Mouse (Mus musculus) urinary bladder, postnatal 14 days (tissue): ENCODE measurements around the gene AI481877.

Source experiments
- DNase-seq: peaks from one replicate; pipeline ENCODE4 v3.0.0; 2021; ENCODE audit warnings: low spot score

The AI481877 gene

GRCm38 (mm10) chr4:59125053-59125452 lies 13.7 kb downstream of the AI481877 start:
- no peak for DNase-seq

- no peak for DNase-seq
Observed at GRCm38 (mm10) chr4:59123557-59123956, 15.2 kb downstream of the AI481877 start.

DNA sequence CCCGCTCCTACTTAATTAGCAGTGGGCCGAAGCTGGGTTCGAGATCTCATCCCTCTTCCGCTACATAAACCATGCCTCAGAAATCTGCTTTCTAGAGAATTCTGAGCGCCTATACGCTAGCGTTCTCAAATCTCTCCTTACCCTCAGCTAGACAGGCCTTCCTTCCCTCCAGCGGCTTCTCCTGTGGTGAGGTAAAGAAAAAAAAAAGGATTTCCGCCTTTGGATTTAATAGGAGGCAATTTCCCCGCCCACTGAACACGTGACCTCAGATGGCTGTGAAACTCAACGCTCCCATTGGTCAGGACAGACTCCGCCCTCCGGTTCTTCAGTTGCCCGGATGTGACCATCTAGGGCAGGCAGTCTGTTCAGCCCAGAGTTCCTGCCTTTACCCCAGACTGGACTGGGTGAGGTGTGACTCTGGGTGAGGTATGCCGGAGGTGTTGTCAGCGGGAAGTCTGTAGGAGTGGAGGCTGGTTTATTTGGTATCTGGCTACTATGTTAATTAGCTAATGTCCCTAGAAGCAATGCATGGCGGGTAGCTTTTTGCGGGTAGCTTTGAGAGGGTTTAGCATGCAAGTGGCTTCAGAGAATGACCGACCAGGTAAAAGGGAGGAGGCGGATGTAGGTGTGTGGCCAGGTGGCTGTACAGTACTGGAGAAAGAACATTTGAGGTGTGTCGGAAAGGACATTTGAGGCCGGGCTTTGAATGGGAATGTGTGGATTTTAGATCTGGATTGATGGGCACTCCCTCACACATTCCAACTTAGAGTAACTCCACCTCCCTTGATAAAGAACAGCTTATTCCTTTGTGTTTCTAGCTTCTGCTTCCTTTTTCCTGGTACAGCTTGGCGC lies 20.9 kb downstream of the AI481877 start:
- DNase-seq, result no peak

DNA sequence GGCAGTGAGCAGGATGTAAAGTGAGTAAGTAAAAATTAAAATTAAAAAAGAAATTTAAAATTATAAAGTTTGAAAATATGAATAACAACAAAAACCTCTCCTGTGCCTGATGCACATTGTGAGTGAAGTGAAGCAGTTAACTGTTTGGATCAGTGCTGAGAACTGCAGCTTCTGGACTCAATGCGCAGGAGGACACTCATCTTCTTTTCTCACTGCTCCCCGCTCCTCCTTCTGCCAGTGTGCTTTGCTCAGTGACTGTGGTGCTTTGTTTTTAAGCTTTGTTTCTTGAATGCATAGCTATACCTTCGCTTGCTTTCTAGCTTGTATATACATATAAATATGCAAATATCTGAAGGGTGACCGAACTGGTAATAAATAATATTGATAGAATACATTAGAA lies 30.1 kb downstream of the AI481877 start:
- no peak for DNase-seq

- no peak for DNase-seq
Observed at GRCm38 (mm10) chr4:59107886-59108285, 30.9 kb downstream of the AI481877 start.

- DNase-seq, result no peak
Observed at GRCm38 (mm10) chr4:59106661-59107060, 32.1 kb downstream of the AI481877 start.

DNA sequence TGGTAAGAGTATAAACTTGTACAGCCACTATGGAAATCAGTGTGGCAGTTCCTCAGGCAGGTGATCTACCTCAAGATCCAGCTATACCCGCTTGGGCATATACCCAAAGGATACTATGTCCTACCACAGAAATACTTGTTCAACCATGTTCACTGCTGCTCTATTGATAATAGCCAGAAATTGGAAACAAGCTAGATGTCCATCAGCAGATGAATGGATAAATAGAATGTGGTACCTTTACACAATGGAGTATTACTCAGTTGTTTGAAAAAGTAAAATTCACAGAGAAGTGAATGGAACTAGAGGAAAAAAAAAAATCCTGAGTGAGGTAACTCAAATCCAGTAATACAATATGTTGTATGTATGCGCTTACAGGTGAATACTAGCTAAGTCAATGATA lies 34.6 kb downstream of the AI481877 start:
- no peak for DNase-seq

DNA sequence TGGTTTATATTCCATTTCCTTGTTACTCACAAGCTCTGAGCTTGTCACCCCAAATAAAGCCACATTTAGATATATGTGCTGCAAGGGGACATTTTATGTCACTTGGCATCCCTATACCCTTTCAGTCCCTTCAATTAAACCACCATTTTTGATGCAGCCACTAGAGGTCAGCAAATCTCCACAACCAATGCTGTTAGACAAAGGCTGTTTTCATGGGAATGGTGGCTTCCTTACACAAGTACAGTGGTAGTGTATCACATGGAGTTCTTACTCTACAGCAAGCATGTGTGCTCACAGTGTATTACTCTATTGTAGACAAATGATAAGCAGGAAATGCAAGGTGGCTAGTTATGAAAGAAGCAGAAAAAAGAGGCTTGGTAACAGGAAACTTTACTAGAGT lies 42.4 kb downstream of the AI481877 start:
- DNase-seq, result peak; percentile 80

DNA sequence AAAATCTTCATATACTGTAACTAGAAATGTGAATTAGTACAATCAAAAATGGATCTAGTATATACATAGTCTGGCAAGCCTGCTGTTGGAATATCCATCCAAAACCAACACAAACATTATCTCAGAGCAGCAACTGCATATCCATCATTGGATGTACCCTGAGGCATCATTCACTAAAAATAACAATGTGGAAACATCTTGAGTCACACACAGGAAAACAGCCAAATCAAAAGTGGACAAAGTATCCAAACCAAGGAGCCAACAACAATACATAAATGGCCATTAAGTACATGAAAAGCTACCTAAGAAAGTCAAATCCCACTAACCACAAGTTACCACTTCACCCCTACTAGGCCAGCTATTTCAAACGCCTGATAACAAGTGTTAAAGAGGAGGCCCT lies 49.4 kb downstream of the AI481877 start:
- no peak for DNase-seq

DNA sequence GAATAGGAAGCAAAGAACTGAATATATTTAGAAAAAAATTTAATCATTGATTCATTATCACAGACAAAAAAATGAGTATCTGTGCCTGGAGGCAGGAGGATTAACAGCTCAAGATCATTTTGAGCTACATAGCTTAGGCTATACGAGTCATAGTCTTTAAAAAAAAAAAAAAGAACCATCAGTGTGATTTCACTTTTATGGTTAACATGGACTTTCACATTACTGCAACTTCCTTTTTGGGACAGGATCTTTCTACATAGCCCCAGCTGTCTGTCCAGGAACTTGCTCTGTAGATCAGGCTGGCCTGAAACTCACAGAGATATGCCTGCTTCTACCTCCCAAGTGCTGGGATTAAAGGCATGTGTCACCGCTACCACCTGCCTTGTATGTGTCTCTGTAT lies 55.4 kb downstream of the AI481877 start:
- no peak for DNase-seq

DNA sequence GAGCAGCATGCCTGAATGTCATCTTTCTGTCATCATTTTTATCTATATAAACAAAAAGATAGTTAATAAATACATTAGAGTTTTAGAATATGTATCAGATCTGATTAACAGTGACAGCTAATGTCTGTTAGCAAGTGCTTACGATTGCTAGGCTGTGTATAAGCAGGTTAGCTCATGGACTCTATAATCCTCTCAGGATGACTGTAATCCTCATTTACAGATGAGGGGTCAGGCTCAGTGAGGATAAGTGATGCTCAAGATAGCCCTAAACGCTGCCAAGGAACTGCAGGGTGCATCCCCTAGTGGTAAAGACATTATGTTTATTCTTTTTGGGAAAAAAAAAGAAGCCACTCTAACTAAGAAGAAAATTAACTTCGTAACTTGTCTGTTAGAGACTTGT lies 69.5 kb downstream of the AI481877 start:
- DNase-seq, result no peak

DNA sequence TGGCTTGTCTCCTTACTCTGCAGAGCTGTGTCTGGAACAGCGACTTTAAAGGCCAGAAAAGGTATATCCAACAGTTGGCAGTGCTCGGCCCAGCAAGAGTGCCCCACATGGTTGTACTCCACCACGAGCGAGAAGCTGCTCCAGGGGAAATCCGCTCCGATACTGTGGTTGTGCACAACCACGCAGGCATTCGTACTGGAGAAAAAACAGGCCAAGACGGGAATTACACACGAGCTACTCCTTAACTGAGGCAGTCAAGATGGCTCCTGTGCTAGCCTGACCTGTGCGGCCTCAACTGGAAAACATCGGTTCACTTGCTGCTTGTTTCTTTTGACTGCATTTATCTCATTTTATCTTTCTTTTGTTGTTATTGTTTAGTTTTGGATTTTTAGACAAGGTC lies 76.3 kb downstream of the AI481877 start:
- no peak for DNase-seq

- no peak for DNase-seq
Observed at GRCm38 (mm10) chr4:59057929-59058328, 80.9 kb downstream of the AI481877 start.

DNA sequence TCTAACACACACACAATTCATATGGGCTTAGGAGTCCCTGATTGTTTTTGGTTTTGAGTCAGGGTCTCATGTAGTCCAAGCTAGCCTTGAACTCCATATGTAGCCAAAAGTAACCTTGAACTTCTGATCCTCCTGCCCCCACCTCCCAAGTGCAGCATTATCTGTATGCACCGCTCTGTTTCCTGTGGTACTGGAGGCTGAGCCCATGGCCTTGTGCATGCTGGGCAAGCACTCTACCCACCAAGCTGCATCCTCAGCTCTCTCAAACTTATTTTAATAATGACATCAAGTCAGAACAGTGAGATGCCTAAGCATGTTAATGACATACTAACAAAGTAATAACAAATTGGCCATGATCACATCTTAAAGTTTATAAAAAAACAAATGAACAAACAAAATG lies 87.7 kb downstream of the AI481877 start:
- no peak for DNase-seq

- DNase-seq, result no peak
Observed at GRCm38 (mm10) chr4:59047222-59047621, 91.6 kb downstream of the AI481877 start.

GRCm38 (mm10) chr4:59043891-59044290 lies 94.9 kb downstream of the AI481877 start:
- DNase-seq, result no peak

DNA sequence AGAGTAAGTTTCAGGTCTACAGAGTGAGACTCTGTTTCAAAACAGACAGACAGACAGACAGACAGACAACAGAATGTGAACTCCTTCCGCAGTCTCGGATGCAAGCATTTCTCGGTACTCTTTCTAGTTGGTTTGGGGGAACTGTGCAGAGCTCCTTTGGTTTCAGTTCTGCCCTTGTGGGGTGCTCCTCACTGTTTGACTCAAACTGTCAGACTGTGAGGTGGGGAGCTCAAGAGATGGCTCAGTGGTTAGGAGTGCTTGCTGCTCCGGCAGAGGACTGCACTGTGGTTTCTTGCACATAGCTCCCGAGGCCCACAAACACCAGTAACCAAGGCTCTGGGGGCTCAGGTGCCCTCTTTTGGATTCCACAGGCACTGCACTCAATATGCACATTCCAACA lies 95.7 kb downstream of the AI481877 start:
- DNase-seq, result no peak

- DNase-seq, result no peak
Observed at GRCm38 (mm10) chr4:59040397-59041287, 98.1 kb downstream of the AI481877 start.

GRCm38 (mm10) chr4:59037525-59037924 lies 101.3 kb downstream of the AI481877 start:
- DNase-seq, result no peak

DNA sequence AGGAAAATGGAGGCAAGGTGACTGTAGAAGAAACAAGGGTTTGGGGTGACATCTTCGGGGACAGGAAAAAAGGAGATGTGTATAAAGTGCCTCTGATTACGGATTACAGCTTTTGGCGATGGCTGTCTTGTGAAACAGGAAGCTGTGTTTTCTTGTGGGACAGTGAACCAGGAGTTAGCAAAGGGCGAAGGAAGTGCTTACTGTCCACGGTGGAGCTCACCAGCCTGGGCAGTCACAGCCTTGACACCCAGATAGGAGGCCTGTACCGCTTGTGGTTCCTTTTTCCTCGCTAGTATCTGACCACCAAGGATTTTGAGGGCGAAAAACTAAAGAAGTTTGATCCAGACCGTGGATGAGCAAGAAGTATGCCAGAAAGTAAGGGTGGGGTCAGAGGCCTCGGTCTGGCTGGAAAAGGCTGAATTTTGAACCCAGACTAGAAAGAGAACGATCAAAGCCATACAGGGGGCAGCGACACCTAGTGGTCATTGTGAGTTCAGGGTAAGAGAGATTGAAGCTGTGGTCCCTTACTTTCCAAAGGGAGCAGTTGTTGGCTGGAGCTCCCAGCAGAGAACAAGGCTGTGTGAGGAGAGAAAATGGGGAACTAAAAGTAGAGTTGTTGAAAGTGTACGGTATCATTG lies 102.2 kb downstream of the AI481877 start:
- peak; percentile 77 for DNase-seq

DNA sequence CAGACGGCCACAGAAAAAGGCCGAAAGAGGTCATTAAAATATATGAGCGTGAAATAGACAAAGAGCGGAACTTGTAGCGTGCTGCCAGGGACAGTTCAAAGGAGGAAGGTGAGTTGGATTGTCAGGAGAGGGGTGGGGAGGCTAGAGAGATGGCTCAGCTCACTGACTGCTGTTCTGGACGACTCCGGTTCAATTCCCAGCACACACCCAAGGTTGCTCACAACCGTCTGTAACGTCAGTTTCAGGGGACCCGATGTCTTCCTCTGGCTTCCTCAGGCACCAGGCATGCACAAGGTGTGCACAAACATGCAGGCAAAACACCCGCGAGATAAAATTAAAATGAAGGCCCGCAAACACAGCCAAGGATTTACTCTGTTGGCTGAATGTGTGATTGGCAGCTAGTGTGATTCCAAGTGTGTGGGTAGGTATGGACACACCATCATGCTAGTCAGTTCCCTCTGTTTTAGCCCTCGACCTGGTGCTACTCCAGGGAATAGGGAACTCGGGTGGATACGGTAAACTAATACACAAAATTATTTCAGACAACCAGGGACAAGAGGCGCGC lies 102.9 kb downstream of the AI481877 start:
- no peak for DNase-seq
